Mouse (Mus musculus) liver, embryonic 13.5 days (tissue): ENCODE data around the gene Prg2. TPM values are rescaled to one million over a fixed set of nuclear protein-coding genes. Genes with fewer than 3 reads are reported as not detected.

Source experiments
- ATAC-seq: fragments of 200-750 bp; cut with Nextera tagmentation; 2 replicates; pipeline ENCODE4 v1.8.0; 2017; ENCODE audit warnings: low read depth, mild to moderate bottlenecking, moderate number of reproducible peaks, moderate library complexity
- DNase-seq: peaks from one replicate; pipeline ENCODE4 v3.0.0; 2022
- H3K27ac ChIP-seq: fragments of 300-500 bp; sonication (generic); 2 replicates; pipeline ENCODE4 v1.5.1; 2015; ENCODE audit warnings: moderate library complexity, mild to moderate bottlenecking, inconsistent platforms
- H3K27me3 ChIP-seq: fragments of 300-500 bp; sonication (generic); 2 replicates; pipeline ENCODE4 v1.6.1; 2015; ENCODE audit warnings: mild to moderate bottlenecking, inconsistent platforms
- H3K36me3 ChIP-seq: fragments of 300-500 bp; sonication (generic); 2 replicates; pipeline ENCODE4 v1.6.1; 2015; ENCODE audit warnings: mild to moderate bottlenecking, inconsistent platforms
- H3K4me1 ChIP-seq: fragments of 300-500 bp; sonication (generic); replicated peaks from 2 replicates; pipeline ENCODE4 v1.6.1; 2015; ENCODE audit warnings: inconsistent platforms
- H3K4me2 ChIP-seq: fragments of 300-500 bp; sonication (generic); 2 replicates; pipeline ENCODE4 v1.6.1; 2015; ENCODE audit warnings: inconsistent platforms, mild to moderate bottlenecking, moderate library complexity
- H3K4me3 ChIP-seq: fragments of 300-500 bp; sonication (generic); replicated peaks from 2 replicates; pipeline ENCODE4 v1.5.1; 2015; ENCODE audit warnings: mild to moderate bottlenecking, inconsistent platforms
- H3K9ac ChIP-seq: fragments of 300-500 bp; sonication (generic); 2 replicates; pipeline ENCODE4 v1.6.1; 2015; ENCODE audit warnings: mild to moderate bottlenecking, inconsistent platforms
- H3K9me3 ChIP-seq: fragments of 300-500 bp; sonication (generic); replicated peaks from 2 replicates; pipeline ENCODE4 v1.6.1; 2016; ENCODE audit warnings: inconsistent platforms
- WGBS: fragments of 180-500 bp; shearing (Covaris S2); methylation state at CpG from one replicate; pipeline ENCODE4 v1.1.7; 2015; ENCODE audit not compliant: insufficient replicate concordance; 5-methylcytosine and 5-hydroxymethylcytosine counted together
- polyA plus RNA-seq: library from polyadenylated mRNA; unstranded; fragments of >200 nt; fragmentation: Nextera tagmentation; extraction: Ambion mirVana; gene quantifications from 2 replicates; pipeline ENCODE4 v1.2.1, GENCODE M21; 2015

The Prg2 gene
- polyA plus RNA-seq, 1 experiment from 2014 or later = 60.0 TPM

- Histone ChIP-seq H3K4me1 (peaks cover 7% of the 10 kb centered on the region; the same call in 1 of the 2 replicates), H3K9me3 (no peaks in the 10 kb centered on the region), H3K4me2 (no peak overlapping the region), H3K4me3 (no peak overlapping the region), H3K36me3 (peaks cover 24% of the 10 kb centered on the region), H3K27me3 (no peaks in the 10 kb centered on the region), H3K9ac (no peak overlapping the region), H3K27ac (no peak overlapping the region)
- DNase-seq (no peak), ATAC-seq (no peak)
- WGBS = 48% methylated on average over 6 of the region's 6 CpGs
Measured at GRCm38 (mm10) chr2:84962906-84963507, 17.3 kb upstream of the Prg2 start.

- no peak for ATAC-seq
- 87% methylated on average over 7 of the region's 7 CpGs for WGBS
Measured at GRCm38 (mm10) chr2:84964111-84964801, 16.0 kb upstream of the Prg2 start.

GRCm38 (mm10) chr2:84967318-84967991 is 12.8 kb upstream of the Prg2 start:
- H3K36me3 ChIP-seq = no peaks in the 10 kb centered on the region
- ATAC-seq = no peak

More at GRCm38 (mm10) chr2:84964111-84964801, 16.0 kb upstream of the Prg2 start:
- Histone ChIP-seq H3K4me3 (no peak overlapping the region), H3K36me3 (peaks cover 11% of the 10 kb centered on the region), H3K4me2 (no peak overlapping the region), H3K27me3 (no peaks in the 10 kb centered on the region), H3K4me1 (peaks cover 7% of the 10 kb centered on the region; the same call in 1 of the 2 replicates), H3K9me3 (no peaks in the 10 kb centered on the region), H3K27ac (no peak overlapping the region), H3K9ac (no peak overlapping the region)
- no peak for DNase-seq

GRCm38 (mm10) chr2:84975580-84975979 is 4.7 kb upstream of the Prg2 start:
- no peaks in the 10 kb centered on the region for H3K36me3 ChIP-seq
- no peak overlapping the region for H3K4me2 ChIP-seq
- ATAC-seq (no peak), DNase-seq (no peak)
- H3K27ac ChIP-seq = no peak overlapping the region
- no peak overlapping the region for H3K9ac ChIP-seq
- H3K4me3 ChIP-seq = no peak overlapping the region
- no peaks in the 10 kb centered on the region for H3K9me3 ChIP-seq
- H3K4me1 ChIP-seq = no peaks in the 10 kb centered on the region
- WGBS = 76% methylated on average over 2 of the region's 2 CpGs
- H3K27me3 ChIP-seq = peaks cover 2% of the 10 kb centered on the region; the same call in 1 of the 2 replicates

More at GRCm38 (mm10) chr2:84967318-84967991, 12.8 kb upstream of the Prg2 start:
- no peak for DNase-seq
- Histone ChIP-seq H3K9me3 (no peaks in the 10 kb centered on the region), H3K9ac (no peak overlapping the region), H3K4me2 (no peak overlapping the region), H3K4me3 (no peak overlapping the region), H3K27ac (no peak overlapping the region), H3K27me3 (no peaks in the 10 kb centered on the region), H3K4me1 (peaks cover 7% of the 10 kb centered on the region; the same call in 1 of the 2 replicates)
- 50% methylated on average over 5 of the region's 5 CpGs for WGBS

GRCm38 (mm10) chr2:84987930-84988329 is 7.7 kb downstream of the Prg2 start, which contains the start of gene Prg3:
Prg3 (plus strand) TSS chr2:84988215.
- Histone ChIP-seq H3K9me3 (no peaks in the 10 kb centered on the region), H3K4me2 (no peak within 1 kb of the TSS), H3K9ac (no peak within 1 kb of the TSS), H3K36me3 (no peaks in the 10 kb centered on the region), H3K4me1 (0 out of 2 replicates have a peak, but pooled peaks cover 4% of the 10 kb centered on the region), H3K27me3 (peaks cover 49% of the 10 kb centered on the region), H3K4me3 (no peak within 1 kb of the TSS), H3K27ac (no peak within 1 kb of the TSS)
- no peak for ATAC-seq
- DNase-seq = no peak
- WGBS = 9% methylated on average over 1 of the region's 1 CpGs

GRCm38 (mm10) chr2:84996376-84996775 is 16.1 kb downstream of the Prg2 start:
- DNase-seq (no peak), ATAC-seq (peak; percentile 68)
- Histone ChIP-seq H3K4me2 (no peak overlapping the region), H3K9ac (no peak overlapping the region), H3K36me3 (no peaks in the 10 kb centered on the region), H3K4me3 (no peak overlapping the region), H3K27ac (no peak overlapping the region), H3K9me3 (no peaks in the 10 kb centered on the region), H3K4me1 (peaks cover 42% of the 10 kb centered on the region), H3K27me3 (peaks cover 22% of the 10 kb centered on the region; the same call in 1 of the 2 replicates)
- WGBS = 16% methylated on average over 2 of the region's 2 CpGs

GRCm38 (mm10) chr2:84999486-85000181 is 19.4 kb downstream of the Prg2 start:
- Histone ChIP-seq H3K9ac (peak overlapping the region; percentile 19; the same call in 1 of the 2 replicates), H3K9me3 (no peaks in the 10 kb centered on the region), H3K36me3 (no peaks in the 10 kb centered on the region), H3K4me3 (no peak overlapping the region), H3K4me2 (peak overlapping the region; percentile 4; the same call in 1 of the 2 replicates), H3K4me1 (peaks cover 45% of the 10 kb centered on the region), H3K27me3 (peaks cover 11% of the 10 kb centered on the region; the same call in 1 of the 2 replicates), H3K27ac (peak overlapping the region; percentile 20)
- 64% methylated on average over 3 of the region's 3 CpGs for WGBS
- DNase-seq (no peak), ATAC-seq (peak; percentile 68)

GRCm38 (mm10) chr2:85001497-85001896 is 21.2 kb downstream of the Prg2 start:
- no peak overlapping the region for H3K9ac ChIP-seq
- ATAC-seq (no peak), DNase-seq (no peak)
- no peak overlapping the region for H3K4me2 ChIP-seq
- peaks cover 6% of the 10 kb centered on the region; the same call in 1 of the 2 replicates for H3K27me3 ChIP-seq
- WGBS = 66% methylated on average over 13 of the region's 13 CpGs
- peaks cover 36% of the 10 kb centered on the region for H3K4me1 ChIP-seq
- H3K9me3 ChIP-seq = no peaks in the 10 kb centered on the region
- no peak overlapping the region for H3K4me3 ChIP-seq
- no peak overlapping the region for H3K27ac ChIP-seq
- no peaks in the 10 kb centered on the region for H3K36me3 ChIP-seq

GRCm38 (mm10) chr2:85002575-85002974 is 22.3 kb downstream of the Prg2 start:
- no peaks in the 10 kb centered on the region for H3K9me3 ChIP-seq
- ATAC-seq (no peak), DNase-seq (no peak)
- peaks cover 37% of the 10 kb centered on the region for H3K4me1 ChIP-seq
- no peak overlapping the region for H3K4me2 ChIP-seq
- H3K4me3 ChIP-seq = no peak overlapping the region
- peaks cover 6% of the 10 kb centered on the region; the same call in 1 of the 2 replicates for H3K27me3 ChIP-seq
- 82% methylated on average over 8 of the region's 8 CpGs for WGBS
- H3K27ac ChIP-seq = no peak overlapping the region
- H3K9ac ChIP-seq = no peak overlapping the region
- H3K36me3 ChIP-seq = no peaks in the 10 kb centered on the region

- H3K4me3 ChIP-seq = no peak overlapping the region
- no peak for ATAC-seq
- H3K4me2 ChIP-seq = no peak overlapping the region
- DNase-seq = no peak
- no peak overlapping the region for H3K27ac ChIP-seq
- H3K4me1 ChIP-seq = peaks cover 47% of the 10 kb centered on the region
- no peaks in the 10 kb centered on the region for H3K9me3 ChIP-seq
- H3K36me3 ChIP-seq = no peaks in the 10 kb centered on the region
- H3K27me3 ChIP-seq = peaks cover 6% of the 10 kb centered on the region; the same call in 1 of the 2 replicates
- WGBS = 70% methylated on average over 4 of the region's 4 CpGs
- no peak overlapping the region for H3K9ac ChIP-seq
Measured at GRCm38 (mm10) chr2:85004341-85004740, 24.1 kb downstream of the Prg2 start.

- Histone ChIP-seq H3K4me2 (no peak overlapping the region), H3K27me3 (peaks cover 6% of the 10 kb centered on the region; the same call in 1 of the 2 replicates), H3K9ac (no peak overlapping the region), H3K36me3 (no peaks in the 10 kb centered on the region), H3K4me3 (no peak overlapping the region), H3K4me1 (peaks cover 49% of the 10 kb centered on the region), H3K27ac (no peak overlapping the region), H3K9me3 (no peaks in the 10 kb centered on the region)
- DNase-seq (no peak), ATAC-seq (no peak)
- WGBS = 74% methylated on average over 7 of the region's 7 CpGs
Measured at GRCm38 (mm10) chr2:85006600-85006999, 26.3 kb downstream of the Prg2 start.
